Mouse (Mus musculus) left cerebral cortex, postnatal 25 days (tissue): Measurements from ENCODE around the gene Hspbp1. TPM values are rescaled to one million over a fixed set of nuclear protein-coding genes. Genes with fewer than 3 reads are reported as not detected.

Experiments used
- DNase-seq, 2 experiments: peaks; one replicate each; pipeline ENCODE4 v3.0.0; 2022; ENCODE audit warnings: low spot score in 2 of 2, mixed read lengths in 1 of 2
- intact Hi-C: fragments of 180-260 bp; cut with DNase I; formaldehyde crosslinking; loops from one replicate; pipeline ENCODE4 v1.15.1; 2025
- total RNA-seq, 2 experiments: library from RNA; stranded (reverse); gene quantifications; 2 replicates each; pipeline ENCODE4 v1.2.3; 2021

The Hspbp1 gene
- 100 to 1,000 TPM in 1 of 2 experiments, 10 to 100 TPM in 1; 91.8 to 105 TPM for total RNA-seq

DNA sequence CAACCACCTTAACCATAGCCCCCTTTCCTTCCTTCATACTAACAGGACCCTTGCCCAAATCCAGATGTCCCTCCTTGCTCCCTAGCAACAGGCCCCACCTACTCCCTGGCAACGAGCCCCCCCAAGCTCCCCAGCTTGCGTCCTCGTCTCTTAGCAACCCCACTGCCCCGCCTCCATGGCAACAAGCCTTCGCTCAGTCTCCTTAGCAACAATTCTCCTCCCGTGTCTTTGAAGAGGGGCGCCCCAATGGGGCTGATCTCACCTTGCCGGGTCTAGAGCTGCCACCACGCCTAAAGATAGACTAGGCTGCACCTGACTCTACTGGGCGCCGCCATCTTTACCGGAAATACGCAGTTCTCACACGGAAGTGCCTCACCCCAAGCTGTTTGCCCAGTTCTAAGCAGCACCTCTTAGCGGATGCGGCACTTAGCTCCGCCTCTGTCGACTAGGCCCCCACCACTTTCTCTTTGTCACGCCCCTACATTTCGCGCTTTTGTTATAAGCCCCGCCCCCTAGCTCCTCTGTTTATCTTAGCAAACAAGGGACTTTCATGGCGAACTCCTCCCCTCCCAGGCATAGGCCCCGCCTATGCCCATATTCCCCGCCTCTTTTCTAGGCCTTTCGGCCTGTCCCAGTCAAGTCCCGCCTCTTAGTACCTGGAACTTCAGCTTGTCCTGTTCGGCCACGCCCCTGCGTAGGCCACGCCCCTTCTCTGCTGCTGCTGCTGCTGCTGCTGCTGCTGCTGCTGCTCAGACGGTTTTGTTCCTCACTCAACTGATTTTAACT lies at the start of gene Hspbp1:
Gene Hspbp1, minus strand, starts transcription at position 437 of the 786 bp plus-strand sequence.
- intact Hi-C loops: no loop called here
- DNase-seq: peak; percentile 94 to 96

DNA sequence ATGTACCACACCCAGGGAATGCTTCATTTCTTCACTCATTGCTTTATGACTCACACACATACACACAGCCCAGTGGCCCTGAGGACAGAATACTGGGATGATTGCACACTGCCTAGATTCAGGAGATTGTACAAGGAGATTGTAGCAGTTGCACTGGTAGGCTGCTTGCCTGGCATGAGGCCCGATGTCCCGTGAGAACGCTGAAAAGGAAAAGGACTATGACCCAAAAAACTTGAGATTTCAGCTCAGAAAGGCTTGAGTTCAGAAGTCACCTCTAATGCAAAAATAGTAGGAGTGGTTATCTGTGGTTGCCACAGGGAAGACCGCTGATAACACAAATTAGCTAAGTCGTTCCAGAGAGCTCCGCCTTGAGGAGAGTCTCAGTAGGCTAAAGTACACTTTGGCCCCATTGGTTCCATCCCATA lies 48.1 kb upstream of the Hspbp1 start:
- intact Hi-C loops: no loop called here

DNA sequence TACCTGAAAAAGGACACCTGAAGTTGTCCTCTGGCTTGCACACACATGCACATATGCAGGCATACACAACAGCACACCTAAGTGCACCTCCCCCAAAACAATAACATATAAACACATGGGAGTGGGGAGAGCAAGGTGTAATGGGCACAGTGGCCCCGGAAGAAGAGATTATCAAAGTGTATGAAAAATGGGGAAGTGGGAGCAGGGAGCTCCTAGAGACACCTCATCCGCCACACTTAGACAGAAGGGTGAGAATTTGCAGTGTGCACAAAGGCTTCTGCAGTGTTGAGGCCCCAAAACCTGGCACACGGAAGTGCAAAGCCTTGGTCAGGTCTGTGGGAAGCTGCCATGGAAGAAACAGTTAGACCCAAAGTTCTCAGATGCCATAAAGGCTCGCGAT lies 46.2 kb upstream of the Hspbp1 start:
- DNase-seq: no peak
- intact Hi-C loops: no loop called here

More for the DNA sequence above, 48.1 kb upstream of the Hspbp1 start:
- DNase-seq: no peak

DNA sequence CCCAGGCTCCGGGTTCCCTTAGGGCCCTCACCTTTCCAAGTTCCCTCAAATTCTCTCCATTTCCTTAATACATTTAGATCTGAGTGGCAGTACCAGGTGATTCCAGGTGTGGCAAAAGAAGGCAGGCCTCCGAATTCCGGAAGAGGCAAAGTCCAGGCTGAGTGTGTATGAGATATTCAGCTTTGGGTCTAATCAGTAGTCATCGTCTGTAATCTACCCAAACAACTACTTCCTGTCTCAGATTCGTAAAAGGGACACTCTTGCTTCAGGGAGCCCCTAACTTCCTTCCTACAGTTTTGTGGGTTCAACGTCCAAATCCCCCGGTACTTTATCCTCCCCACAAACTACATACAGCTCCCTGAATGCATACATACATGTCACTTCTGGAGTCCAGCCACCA lies 40.3 kb upstream of the Hspbp1 start, which contains the start of gene Tmem150b:
Gene Tmem150b, minus strand, starts transcription at position 81 of the 400 bp plus-strand sequence.
- DNase-seq: no peak
- intact Hi-C loops: no loop called here

DNA sequence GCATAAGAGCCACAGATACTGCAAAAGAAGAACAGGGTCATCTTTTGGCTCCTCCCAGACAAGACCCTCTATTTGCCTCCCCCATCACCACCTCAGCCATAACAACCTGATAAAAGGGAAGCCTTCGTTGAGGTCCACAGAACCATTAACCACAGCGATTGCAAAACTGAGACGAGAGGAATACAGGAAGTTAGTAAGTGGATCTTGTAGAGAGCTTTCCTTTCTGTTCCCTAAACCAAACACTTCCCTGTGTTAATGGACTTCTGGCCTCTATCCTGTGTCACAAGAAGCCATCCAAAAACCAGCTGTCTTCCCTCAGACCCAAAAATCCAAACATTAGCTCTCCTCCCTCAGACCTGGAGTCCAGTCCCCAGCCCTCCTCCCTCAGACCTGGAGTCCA lies 39.5 kb upstream of the Hspbp1 start:
- intact Hi-C loops: no loop called here
- DNase-seq: no peak

DNA sequence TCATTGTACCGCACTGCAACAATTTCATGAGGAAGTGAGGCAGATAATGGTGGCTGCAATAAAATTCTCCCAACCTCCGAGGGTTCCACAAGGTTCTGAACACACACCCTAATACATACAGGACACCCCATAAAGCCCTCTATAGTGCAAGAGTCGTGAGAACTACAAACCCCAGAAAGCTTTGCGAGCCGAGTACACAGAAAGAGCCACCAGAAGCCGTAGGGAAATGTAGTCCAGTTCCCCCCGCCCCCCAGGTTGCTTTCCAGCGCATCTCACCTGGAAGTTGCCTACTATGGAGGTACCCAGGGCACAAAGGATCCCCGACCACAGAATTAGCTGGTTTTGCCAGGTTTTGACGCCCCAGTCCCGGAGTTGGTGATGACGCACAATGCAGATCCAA lies 38.6 kb upstream of the Hspbp1 start:
- peak; percentile 51 to 72 for DNase-seq
- intact Hi-C loops: no loop called here

DNA sequence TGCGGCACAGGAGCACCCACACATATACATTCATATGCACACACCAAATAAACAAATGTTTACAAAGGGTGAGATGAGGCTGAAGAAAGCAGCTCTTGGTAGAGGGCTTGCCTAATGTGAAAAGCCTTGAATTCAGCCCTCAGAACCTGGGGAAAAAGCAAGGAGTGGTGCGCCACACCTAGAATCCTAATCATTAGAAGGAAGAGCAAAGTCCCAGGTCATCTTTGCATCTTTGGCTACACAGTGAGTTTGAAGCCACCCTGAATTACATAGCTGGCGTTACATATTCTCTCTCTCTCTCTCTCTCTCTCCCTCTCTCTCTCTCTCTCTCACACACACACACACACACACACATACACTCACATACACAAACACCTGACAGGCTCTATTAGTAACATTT lies 34.4 kb upstream of the Hspbp1 start:
- intact Hi-C loops: no loop called here
- no peak for DNase-seq

GRCm38 (mm10) chr7:4716955-4717354 lies 32.1 kb upstream of the Hspbp1 start:
- no peak for DNase-seq
- intact Hi-C loops: no loop called here

GRCm38 (mm10) chr7:4712594-4712993 lies 27.7 kb upstream of the Hspbp1 start:
- intact Hi-C loops: no loop called here
- no peak for DNase-seq

DNA sequence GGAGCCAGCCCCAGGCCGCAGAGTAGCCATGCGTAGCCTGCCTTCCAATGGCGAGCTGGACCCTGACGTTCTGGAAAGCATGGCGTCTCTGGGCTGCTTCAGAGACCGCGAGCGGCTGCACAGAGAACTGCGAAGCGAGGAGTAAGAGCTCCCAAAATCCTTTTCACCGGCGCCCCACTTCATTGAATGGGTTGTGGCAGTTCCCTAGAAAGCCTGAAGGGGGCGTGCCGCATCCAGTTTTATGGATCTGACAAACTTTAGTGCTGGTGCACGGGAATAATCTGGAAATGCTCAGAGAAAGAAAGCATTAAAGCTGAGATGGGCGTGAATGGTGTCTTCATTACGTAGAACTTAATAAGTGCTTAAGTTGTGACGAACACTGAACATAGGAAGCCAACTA lies 20.2 kb upstream of the Hspbp1 start:
- intact Hi-C loops: no loop called here

GRCm38 (mm10) chr7:4703195-4703594 lies 18.3 kb upstream of the Hspbp1 start:
- intact Hi-C loops: no loop called here
- DNase-seq: no peak

More for the DNA sequence above, 20.2 kb upstream of the Hspbp1 start:
- no peak for DNase-seq

DNA sequence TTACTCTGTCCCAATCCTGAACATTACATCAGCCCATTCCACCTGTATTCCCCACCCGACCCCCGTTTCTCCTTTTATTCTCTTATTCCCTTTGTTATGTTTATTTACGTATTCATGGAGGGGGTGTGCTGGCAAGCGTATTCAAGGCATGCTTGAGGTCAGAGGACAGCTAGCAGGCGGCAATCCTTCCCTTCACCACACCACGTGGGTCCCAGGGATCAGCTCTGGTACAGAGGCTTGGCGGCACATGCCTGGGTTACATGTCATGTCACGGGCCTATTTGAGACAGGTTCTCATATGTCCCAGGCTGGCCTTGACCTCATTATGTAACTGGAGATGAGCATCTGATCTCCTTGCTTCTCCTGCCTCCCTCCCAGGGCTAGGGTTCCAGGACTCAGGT lies 17.5 kb upstream of the Hspbp1 start:
- DNase-seq: no peak
- intact Hi-C loops: no loop called here

- no peak for DNase-seq
- intact Hi-C loops: no loop called here
Observed at GRCm38 (mm10) chr7:4693004-4693403, 8.1 kb upstream of the Hspbp1 start.

- DNase-seq: peak; percentile 37 to 45
- intact Hi-C loops: loop anchor here (1.0 to 2.0 kb wide), 2 partner anchors 32 to 98 kb away; partner anchors contain the start of genes Ppp6r1 and Tmem238
Observed at GRCm38 (mm10) chr7:4690951-4691653, 6.2 kb upstream of the Hspbp1 start.

GRCm38 (mm10) chr7:4690387-4690786 lies 5.5 kb upstream of the Hspbp1 start, which contains the start of gene Brsk1:
Brsk1 (plus strand) TSS chr7:4690604.
- intact Hi-C loops: loop anchor here (1.0 to 2.0 kb wide), 2 partner anchors 31 to 98 kb away; partner anchors contain the start of genes Ppp6r1 and Tmem238
- peak; percentile 83 to 87 for DNase-seq

GRCm38 (mm10) chr7:4684203-4684602 lies 665 bp downstream of the Hspbp1 start:
- intact Hi-C loops: no loop called here

GRCm38 (mm10) chr7:4683307-4683706 lies 1.6 kb downstream of the Hspbp1 start:
- intact Hi-C loops: no loop called here

More at GRCm38 (mm10) chr7:4684203-4684602, 665 bp downstream of the Hspbp1 start:
- no peak for DNase-seq

GRCm38 (mm10) chr7:4675200-4675599 lies 9.7 kb downstream of the Hspbp1 start:
- intact Hi-C loops: no loop called here
- no peak for DNase-seq

More at GRCm38 (mm10) chr7:4683307-4683706, 1.6 kb downstream of the Hspbp1 start:
- no peak for DNase-seq

DNA sequence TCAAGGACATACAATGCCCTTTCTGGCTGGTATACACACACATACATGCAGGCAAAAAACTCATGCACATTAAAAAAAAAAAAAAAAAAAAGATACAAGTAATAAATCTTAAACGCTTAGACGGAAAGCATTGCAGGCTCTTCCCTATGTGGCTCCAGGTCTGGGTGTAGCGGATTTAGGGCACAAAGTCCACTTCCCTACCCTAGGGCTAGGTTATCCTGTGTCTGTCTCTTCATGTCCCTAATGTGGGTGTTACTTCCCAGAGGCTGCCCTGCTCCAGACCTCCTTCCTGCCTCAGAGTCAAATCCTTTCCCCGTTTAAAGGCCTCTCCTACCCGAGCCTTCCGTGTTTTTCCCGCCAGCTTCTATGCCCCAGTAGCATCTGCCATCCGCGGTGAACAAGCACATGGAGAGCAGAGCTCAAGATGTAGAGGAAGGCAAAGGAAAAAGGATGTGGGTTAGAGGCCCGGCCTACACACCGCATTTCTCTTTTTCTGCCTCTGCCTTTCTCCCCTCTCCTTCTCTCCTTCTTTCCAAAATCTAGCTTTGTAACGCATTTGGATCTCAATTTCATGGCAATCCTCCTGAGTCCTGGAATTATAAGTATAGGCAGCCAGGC lies 10.6 kb downstream of the Hspbp1 start:
- intact Hi-C loops: no loop called here
- DNase-seq: no peak

- no peak for DNase-seq
- intact Hi-C loops: no loop called here
Observed at GRCm38 (mm10) chr7:4671956-4672355, 12.9 kb downstream of the Hspbp1 start.
